Mouse (Mus musculus) effector memory CD4-positive, alpha-beta T cell, adult 7 months (primary cell): ENCODE measurements around the gene Olfr645. TPM values are rescaled to one million over a fixed set of nuclear protein-coding genes. Genes with fewer than 3 reads are reported as not detected.

Experiments
- polyA plus RNA-seq: library from polyadenylated mRNA; unstranded; fragments of 100-300 nt; shearing (Covaris generic); gene quantifications from one replicate; pipeline ENCODE4 v1.2.1, GENCODE M21; 2017

The Olfr645 gene
- polyA plus RNA-seq = not detected

DNA sequence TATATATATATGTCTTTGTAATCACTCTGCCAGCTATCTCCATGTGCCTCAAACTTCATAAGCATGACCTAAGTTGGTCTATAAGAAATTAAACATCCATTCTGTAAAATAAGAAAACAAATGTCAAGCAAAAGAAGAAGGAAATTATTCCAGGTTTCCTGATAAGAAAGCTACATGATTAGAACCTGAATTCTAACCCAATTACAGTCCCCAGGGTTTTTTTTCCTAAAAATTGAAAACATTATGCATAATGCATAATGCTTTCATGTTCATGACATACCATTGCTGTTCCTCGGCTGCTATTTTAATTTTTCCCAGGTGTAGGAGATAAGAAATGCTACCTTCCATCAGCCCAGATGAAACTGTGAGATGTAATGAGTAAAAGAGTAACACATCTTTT is at the start of gene Olfr645:
Gene Olfr645 (minus strand): TSS at position 101 of the 400 bp plus-strand sequence.

DNA sequence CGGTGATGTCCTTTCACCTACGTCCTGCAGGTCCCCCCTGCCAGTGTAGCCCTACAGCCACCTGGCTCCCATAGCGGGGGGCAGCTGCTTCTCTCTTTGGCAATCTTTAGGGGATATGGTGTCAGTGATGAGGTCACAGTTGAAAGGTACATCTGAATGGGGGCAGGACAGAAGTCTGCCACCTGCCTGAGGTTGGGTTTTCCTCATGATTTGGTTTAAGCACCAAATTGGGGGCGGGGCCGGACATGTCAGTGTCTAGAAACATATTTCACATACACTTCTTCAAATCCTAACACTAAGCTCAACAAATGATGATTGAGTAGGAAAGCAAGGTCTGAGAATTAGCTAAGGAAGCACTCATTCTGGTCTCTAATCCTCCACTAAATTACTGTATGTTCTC is 44.5 kb upstream of the Olfr645 start, which contains the start of gene Ubqln5:
Gene Ubqln5 (minus strand): TSS at position 101 of the 400 bp plus-strand sequence.

DNA sequence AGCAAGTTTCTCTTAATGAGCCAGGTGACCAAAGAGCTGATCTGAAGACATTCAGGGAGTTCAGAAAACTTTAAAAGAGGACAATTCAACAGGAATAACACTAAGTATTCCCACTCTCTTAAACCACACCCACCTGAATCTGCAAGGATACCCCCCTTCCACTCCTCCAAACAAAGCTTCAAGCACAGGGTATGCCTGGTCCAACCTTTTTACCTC is 19.4 kb upstream of the Olfr645 start, which contains the start of gene Olfr646:
Gene Olfr646 (plus strand): TSS at position 117 of the 216 bp plus-strand sequence.

GRCm38 (mm10) chr7:104071769-104072168 is 13.5 kb downstream of the Olfr645 start, which contains the start of gene Olfr644:
Olfr644 (minus strand) TSS chr7:104071869.

GRCm38 (mm10) chr7:104061345-104061744 is 23.9 kb downstream of the Olfr645 start, which contains the start of gene 4930516K23Rik:
4930516K23Rik (minus strand) TSS chr7:104061445.

GRCm38 (mm10) chr7:104052566-104052965 is 32.7 kb downstream of the Olfr645 start, which contains the start of gene Olfr642:
Olfr642 (minus strand) TSS chr7:104052666.

DNA sequence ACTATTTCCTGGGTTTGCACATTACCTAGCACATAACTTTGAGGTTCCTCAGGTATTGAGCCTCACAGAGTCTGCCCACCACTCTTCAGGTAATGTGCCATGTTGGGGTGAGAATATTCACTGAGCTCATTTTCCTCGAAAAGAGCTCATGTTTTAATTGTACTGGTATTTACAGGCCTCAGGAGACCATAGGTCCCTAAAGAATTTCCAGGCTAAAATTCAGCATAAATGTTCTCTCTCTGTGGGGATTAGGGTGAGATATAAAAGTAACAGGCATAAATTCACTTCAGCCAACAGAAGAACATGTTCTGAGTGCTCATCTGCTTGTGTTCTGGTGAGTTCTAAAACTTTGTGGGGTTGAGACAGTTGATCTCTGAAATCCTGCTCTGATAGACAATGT is 50.1 kb downstream of the Olfr645 start, which contains the start of gene Olfr641:
Gene Olfr641 (plus strand): TSS at position 301 of the 400 bp plus-strand sequence.

Other genes starting within 250 kb of the Olfr645 start
- gene Hbb-bh2, start 244.9 kb downstream of the Olfr645 start, polyA plus RNA-seq = not detected
- gene Hbb-bh1, start 242.3 kb downstream of the Olfr645 start, polyA plus RNA-seq = 0.65 TPM
- gene Hbb-y, start 232.2 kb downstream of the Olfr645 start, polyA plus RNA-seq = not detected
- gene Olfr66, start 199.2 kb downstream of the Olfr645 start, polyA plus RNA-seq = not detected
- not detected for gene Olfr64, start 191.0 kb downstream of the Olfr645 start, polyA plus RNA-seq
- not detected for gene Olfr65, start 182.0 kb downstream of the Olfr645 start, polyA plus RNA-seq
- not detected for gene Olfr631, start 156.6 kb downstream of the Olfr645 start, polyA plus RNA-seq
- gene Olfr632, start 151.1 kb downstream of the Olfr645 start, polyA plus RNA-seq = 0.43 TPM
- gene Olfr633, start 141.0 kb downstream of the Olfr645 start, polyA plus RNA-seq = not detected
- gene Olfr635, start 114.3 kb downstream of the Olfr645 start, polyA plus RNA-seq = 0.09 TPM
- gene Olfr638, start 86.7 kb downstream of the Olfr645 start, polyA plus RNA-seq = not detected
- gene Olfr639, start 68.2 kb downstream of the Olfr645 start, polyA plus RNA-seq = not detected
- gene Olfr640, start 59.9 kb downstream of the Olfr645 start, polyA plus RNA-seq = not detected
- gene Olfr641, start 50.0 kb downstream of the Olfr645 start, polyA plus RNA-seq = not detected
- gene Olfr642, start 32.8 kb downstream of the Olfr645 start, polyA plus RNA-seq = not detected
- 0.72 TPM for gene 4930516K23Rik, start 24.0 kb downstream of the Olfr645 start, polyA plus RNA-seq
- gene Olfr644, start 13.6 kb downstream of the Olfr645 start, polyA plus RNA-seq = not detected
- 0.96 TPM for gene Olfr646, start 19.4 kb upstream of the Olfr645 start, polyA plus RNA-seq
- not detected for gene Ubqln5, start 44.4 kb upstream of the Olfr645 start, polyA plus RNA-seq
- not detected for gene Olfr643, start 51.9 kb upstream of the Olfr645 start, polyA plus RNA-seq
- not detected for gene Ubqln3, start 57.8 kb upstream of the Olfr645 start, polyA plus RNA-seq
- gene Ubqlnl, start 65.1 kb upstream of the Olfr645 start, polyA plus RNA-seq = not detected
- gene Olfm5, start 79.4 kb upstream of the Olfr645 start, polyA plus RNA-seq = not detected
- not detected for gene Olfr648, start 97.9 kb upstream of the Olfr645 start, polyA plus RNA-seq
- not detected for gene Olfr649, start 110.5 kb upstream of the Olfr645 start, polyA plus RNA-seq
- 2.3 TPM for gene Trim6, start 133.3 kb upstream of the Olfr645 start, polyA plus RNA-seq
- gene Trim34a, start 159.0 kb upstream of the Olfr645 start, polyA plus RNA-seq = 33.2 TPM
- gene Trim5, start 202.6 kb upstream of the Olfr645 start, polyA plus RNA-seq = 20.3 TPM
- gene Trim12a, start 230.0 kb upstream of the Olfr645 start, polyA plus RNA-seq = 118 TPM
- 0.68 TPM for gene Trim34b, start 244.0 kb upstream of the Olfr645 start, polyA plus RNA-seq